Mouse (Mus musculus) embryonic stem cell, embryonic (primary cell): ENCODE measurements around the gene Anapc5.

Source experiments
- CTCF ChIA-PET, 4 experiments: fragments of 300-600 bp in 2 of 4; fragments of 350-600 bp in 2 of 4; sonication (Branson Sonifier 250); formaldehyde crosslinking; loops; one replicate each; lab custom pipeline; 2022; ENCODE audit warnings: inconsistent platforms in 2 of 4; lab: Charles Lee
- POLR2A ChIA-PET, 4 experiments: fragments of 300-600 bp in 2 of 4; fragments of 350-600 bp in 2 of 4; sonication (Branson Sonifier 250); formaldehyde crosslinking; loops; one replicate each; lab custom pipeline; 2022; ENCODE audit warnings: antibody characterized with exemption in 4 of 4, inconsistent platforms in 1 of 4; lab: Charles Lee

Anapc5 gene

DNA sequence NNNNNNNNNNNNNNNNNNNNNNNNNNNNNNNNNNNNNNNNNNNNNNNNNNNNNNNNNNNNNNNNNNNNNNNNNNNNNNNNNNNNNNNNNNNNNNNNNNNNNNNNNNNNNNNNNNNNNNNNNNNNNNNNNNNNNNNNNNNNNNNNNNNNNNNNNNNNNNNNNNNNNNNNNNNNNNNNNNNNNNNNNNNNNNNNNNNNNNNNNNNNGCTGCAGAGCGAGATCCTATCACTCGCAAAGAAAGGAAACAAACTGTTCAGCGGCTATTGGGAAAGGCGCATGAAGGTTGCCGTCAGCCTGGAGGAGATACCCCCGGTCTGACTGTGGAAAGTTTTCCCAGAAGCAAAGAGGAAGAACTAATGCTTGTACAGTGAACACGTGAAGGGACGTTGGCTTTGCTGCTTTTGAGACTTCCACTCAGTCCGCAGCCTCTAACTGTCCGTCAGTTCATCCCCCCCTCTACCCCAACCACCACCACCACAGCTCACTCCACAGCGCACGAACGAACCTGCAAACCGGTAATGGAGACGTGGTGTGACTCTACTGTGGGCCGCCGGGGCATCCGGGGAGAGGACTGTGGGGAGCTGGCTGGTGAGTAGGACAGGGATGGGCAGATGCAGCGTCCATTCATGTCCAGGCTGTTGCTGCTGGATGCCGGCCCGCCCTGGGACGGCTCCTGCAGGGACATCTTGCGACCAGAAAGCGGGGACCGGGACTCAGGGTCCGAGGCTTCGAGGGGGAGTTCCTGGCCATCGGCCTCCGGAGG is 57.7 kb downstream of the Anapc5 start:
- ChIA-PET CTCF (interaction anchor here (0.6 to 2.2 kb wide), 22 partner anchors 8 to 409 kb away, joined by 3 to 9 read pairs (median 4); partner anchors contain the start of genes Rad9b (in 1 of the 4) and Vps29 (in 1 of the 4)), POLR2A (interaction anchor here in 3 of 4 experiments (0.5 to 1.9 kb wide), 10 partner anchors 16 to 893 kb away, joined by 3 to 12 read pairs (median 3); partner anchors contain the start of gene Anapc5 (in 1 of the 3))

DNA sequence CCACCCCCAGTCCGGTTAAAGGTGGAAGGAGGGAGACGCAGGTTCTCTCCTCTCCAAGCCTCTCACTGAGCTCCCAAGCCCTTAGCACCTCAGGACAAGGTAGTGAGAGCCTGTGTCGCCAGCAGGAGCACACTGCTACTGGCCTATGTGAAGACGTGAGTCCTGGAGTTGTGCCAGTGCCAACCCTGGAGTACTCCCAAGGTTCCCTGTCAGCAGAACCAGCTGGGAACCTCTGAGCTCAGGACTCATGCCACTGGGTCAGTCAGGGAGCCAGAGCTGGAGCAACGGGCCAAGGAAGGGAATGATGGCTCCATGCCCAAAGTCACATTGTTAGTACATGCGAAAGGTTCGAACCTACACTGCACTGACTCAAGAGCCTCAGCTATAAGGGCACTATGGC is 64.5 kb downstream of the Anapc5 start:
- CTCF ChIA-PET, result interaction anchor here (0.6 to 1.2 kb wide), 8 partner anchors 13 to 595 kb away, joined by 3 to 5 read pairs (median 3); no protein-coding TSS in a partner anchor
- POLR2A ChIA-PET, result interaction anchor here (0.6 to 1.8 kb wide), 9 partner anchors 9 to 307 kb away, joined by 3 to 10 read pairs (median 3); no protein-coding TSS in a partner anchor

DNA sequence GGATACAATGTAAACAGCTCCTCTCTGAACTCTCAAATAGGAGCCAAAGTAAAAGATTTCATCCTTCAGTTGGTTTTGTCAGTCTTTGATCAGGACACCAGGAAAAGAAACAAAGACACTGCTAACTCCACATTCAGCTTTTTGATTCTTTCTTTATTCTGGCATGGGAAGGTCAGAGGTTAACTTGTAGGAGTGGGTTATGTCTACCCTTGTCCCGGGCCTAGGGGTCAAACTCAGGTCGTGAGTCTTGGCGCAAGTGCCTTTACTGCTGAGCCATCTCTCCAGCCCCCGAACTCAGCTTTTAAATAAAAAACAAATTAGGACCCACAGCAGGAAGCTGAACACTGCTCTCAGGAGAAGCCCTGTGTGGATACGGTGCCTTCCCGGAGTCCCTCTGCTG is 65.0 kb downstream of the Anapc5 start:
- ChIA-PET POLR2A (interaction anchor here in 3 of 4 experiments (0.6 to 1.2 kb wide), 6 partner anchors 9 to 968 kb away, joined by 3 to 5 read pairs (median 4); no protein-coding TSS in a partner anchor), CTCF (interaction anchor here (0.5 to 2.7 kb wide), 6 partner anchors 8 to 283 kb away, joined by 3 to 8 read pairs (median 4); no protein-coding TSS in a partner anchor)

DNA sequence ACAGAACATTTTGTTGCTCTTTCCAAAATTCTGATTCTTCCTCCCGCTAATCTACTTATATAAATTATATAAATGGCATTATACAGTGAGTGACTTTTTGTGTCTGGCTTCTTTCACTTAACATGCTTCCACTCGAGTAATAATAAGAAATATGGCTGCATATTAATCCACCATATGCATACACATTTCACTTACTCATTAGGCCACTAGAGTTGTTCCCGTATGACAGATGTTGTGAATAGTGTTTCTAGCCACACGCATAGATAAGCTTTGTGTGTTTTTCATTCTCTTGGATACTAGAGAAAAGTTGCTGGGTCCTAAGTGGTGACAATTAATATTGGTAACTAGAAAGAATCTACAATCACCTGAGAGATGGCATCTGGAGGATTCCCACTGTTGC is 65.5 kb downstream of the Anapc5 start:
- ChIA-PET POLR2A (interaction anchor here in 2 of 4 experiments (0.5 to 1.2 kb wide), 5 partner anchors 8 to 70 kb away, joined by 3 to 4 read pairs (median 4); no protein-coding TSS in a partner anchor), CTCF (interaction anchor here in 3 of 4 experiments (0.5 to 2.7 kb wide), 6 partner anchors 8 to 284 kb away, joined by 3 to 8 read pairs (median 4); no protein-coding TSS in a partner anchor)

GRCm38 (mm10) chr5:122754477-122754876 is 66.7 kb downstream of the Anapc5 start:
- POLR2A ChIA-PET, result interaction anchor here in 3 of 4 experiments (0.6 to 1.7 kb wide), 5 partner anchors 10 to 259 kb away, joined by 3 to 4 read pairs (median 3); no protein-coding TSS in a partner anchor
- CTCF ChIA-PET, result interaction anchor here in 3 of 4 experiments (0.6 to 2.7 kb wide), 3 partner anchors 9 to 17 kb away, joined by 6 to 8 read pairs (median 8); no protein-coding TSS in a partner anchor

DNA sequence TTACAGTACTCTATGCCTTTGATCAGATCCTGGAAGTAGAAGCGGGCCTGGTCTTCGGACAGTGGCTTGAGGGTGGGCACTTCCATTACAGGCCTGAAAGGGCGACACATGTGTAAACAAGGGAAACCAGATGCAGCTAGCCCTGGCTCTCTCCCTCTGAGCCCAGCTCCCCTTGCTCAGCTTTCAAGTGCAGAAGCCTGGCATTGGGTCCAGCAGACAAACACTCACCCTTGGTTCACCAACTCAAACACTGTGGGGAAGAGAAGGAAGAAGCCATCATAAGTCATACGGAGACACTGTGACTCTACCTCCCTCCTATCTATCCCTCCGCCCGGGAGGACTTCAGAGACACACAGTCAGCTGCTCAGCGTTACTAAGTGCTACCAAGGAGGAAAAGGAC is 73.2 kb downstream of the Anapc5 start:
- POLR2A ChIA-PET, result interaction anchor here in 3 of 4 experiments (0.6 to 2.0 kb wide), 5 partner anchors 8 to 875 kb away, joined by 3 to 10 read pairs (median 4); no protein-coding TSS in a partner anchor
- CTCF ChIA-PET, result interaction anchor here in 2 of 4 experiments (0.6 to 2.3 kb wide), 6 partner anchors 16 to 311 kb away, joined by 3 to 7 read pairs (median 4); no protein-coding TSS in a partner anchor

- POLR2A ChIA-PET, result interaction anchor here in 3 of 4 experiments (0.7 to 2.6 kb wide), 10 partner anchors 8 to 390 kb away, joined by 3 to 9 read pairs (median 3); partner anchors contain the start of genes P2rx4 (in 1 of the 3), Rad9b (in 1 of the 3) and Vps29 (in 1 of the 3)
- CTCF ChIA-PET, result interaction anchor here (0.5 to 2.0 kb wide), 6 partner anchors 8 to 25 kb away, joined by 3 to 12 read pairs (median 4); no protein-coding TSS in a partner anchor
These were observed 77.2 kb downstream of the Anapc5 start for GRCm38 (mm10) chr5:122743880-122744422.
